Mouse (Mus musculus) CH12.LX (cell line): ENCODE results near the gene Nck2. TPM values are rescaled to one million over a fixed set of nuclear protein-coding genes. Genes with fewer than 3 reads are reported as not detected.

Source experiments
- DNase-seq: peaks from one replicate; pipeline ENCODE4 v3.0.0-alpha.2; 2013; ENCODE audit errors: extremely low read depth
- H3K27ac ChIP-seq: 2 replicates; pipeline ENCODE4 v1.5.1; 2012; ENCODE audit warnings: low read depth, mild to moderate bottlenecking, control low read depth, moderate library complexity; ENCODE audit not compliant: insufficient read depth
- H3K27me3 ChIP-seq: replicated peaks from 2 replicates; pipeline ENCODE3; 2012; ENCODE audit warnings: inconsistent platforms
- H3K36me3 ChIP-seq, 2 experiments: replicated peaks in 1 of 2; 2 replicates each; pipeline versions ENCODE3 to v1.6.1; 2012; ENCODE audit warnings: inconsistent platforms in 1 of 2, low read length in 1 of 2, mild to moderate bottlenecking in 1 of 2, mixed read lengths in 1 of 2, moderate library complexity in 1 of 2; ENCODE audit not compliant: control insufficient read depth in 1 of 2, insufficient read depth in 1 of 2
- H3K4me1 ChIP-seq, 2 experiments: 2 replicates each; pipeline ENCODE4 v1.6.1; 2012; ENCODE audit warnings: inconsistent platforms in 1 of 2, moderate library complexity in 1 of 2; ENCODE audit not compliant: insufficient read depth in 2 of 2, control insufficient read depth in 1 of 2
- H3K4me2 ChIP-seq: 2 replicates; pipeline ENCODE4 v1.6.1; 2012; ENCODE audit warnings: low read depth, mild to moderate bottlenecking, control low read depth; ENCODE audit not compliant: poor library complexity, insufficient read depth, severe bottlenecking
- H3K4me3 ChIP-seq, 3 experiments: fragments of 150-350 bp in 1 of 3; sonication (generic) in 1 of 3; replicated peaks in 1 of 3; 2 replicates each; pipeline versions ENCODE3 to v1.5.1; 2011 to 2012; ENCODE audit warnings: low read depth in 2 of 3, low read length in 2 of 3, mild to moderate bottlenecking in 2 of 3, moderate library complexity in 2 of 3, control low read depth in 1 of 3, improper control_type of control experiment in 1 of 3, inconsistent platforms in 1 of 3, mixed read lengths in 1 of 3; ENCODE audit not compliant: poor library complexity in 1 of 3
- H3K79me2 ChIP-seq: replicated peaks from 2 replicates; pipeline ENCODE4 v1.6.1; 2012; ENCODE audit warnings: mild to moderate bottlenecking, moderate library complexity; ENCODE audit not compliant: control insufficient read depth, poor library complexity, insufficient read depth, severe bottlenecking; ENCODE audit errors: extremely low read depth
- H3K9ac ChIP-seq: 2 replicates; pipeline ENCODE4 v1.6.1; 2012; ENCODE audit warnings: low read depth, mild to moderate bottlenecking, control low read depth, moderate library complexity; ENCODE audit not compliant: insufficient read depth
- H3K9me3 ChIP-seq: replicated peaks from 2 replicates; pipeline ENCODE3; 2012; ENCODE audit warnings: low read length, inconsistent platforms, mixed read lengths
- CTCF ChIP-seq, 2 experiments: IDR thresholded peaks in 1 of 2; conservative IDR thresholded peaks in 1 of 2; 2 replicates each; pipeline ENCODE4 v1.5.1; 2011 to 2012; ENCODE audit warnings: low read depth in 2 of 2, low read length in 2 of 2, improper control_type of control experiment in 1 of 2, inconsistent platforms in 1 of 2, mild to moderate bottlenecking in 1 of 2, moderate library complexity in 1 of 2
- EP300 ChIP-seq: IDR thresholded peaks from 2 replicates; pipeline ENCODE4 v1.6.1; 2011; ENCODE audit warnings: low read length, improper control_type of control experiment
- IRF4 ChIP-seq: IDR thresholded peaks from 2 replicates; pipeline ENCODE4 v1.6.1; 2014; ENCODE audit warnings: low read depth, mild to moderate bottlenecking, inconsistent platforms, low read length, improper control_type of control experiment
- MAFK ChIP-seq: IDR thresholded peaks from 2 replicates; pipeline ENCODE4 v1.6.1; 2011; ENCODE audit warnings: low read length, improper control_type of control experiment; ENCODE audit not compliant: insufficient replicate concordance
- MEF2A ChIP-seq: IDR thresholded peaks from 2 replicates; pipeline ENCODE4 v1.6.1; 2014; ENCODE audit warnings: low read depth, mild to moderate bottlenecking, inconsistent platforms, low read length, improper control_type of control experiment, borderline replicate concordance
- MYC ChIP-seq: IDR thresholded peaks from 2 replicates; pipeline ENCODE4 v1.6.1; 2011; ENCODE audit warnings: low read depth, mild to moderate bottlenecking, improper control_type of control experiment, low read length
- NELFE ChIP-seq: IDR thresholded peaks from 2 replicates; pipeline ENCODE4 v1.6.1; 2011; ENCODE audit warnings: low read depth, low read length, improper control_type of control experiment
- RAD21 ChIP-seq: IDR thresholded peaks from 2 replicates; pipeline ENCODE4 v1.6.1; 2011; ENCODE audit warnings: low read depth, mild to moderate bottlenecking, low read length, improper control_type of control experiment, moderate library complexity
- SMC3 ChIP-seq: IDR thresholded peaks from 2 replicates; pipeline ENCODE4 v1.6.1; 2011; ENCODE audit warnings: low read depth, low read length, improper control_type of control experiment
- ZC3H11A ChIP-seq: IDR thresholded peaks from 2 replicates; pipeline ENCODE4 v1.6.1; 2012; ENCODE audit warnings: low read depth, mild to moderate bottlenecking, inconsistent platforms, low read length, improper control_type of control experiment
- ZKSCAN1 ChIP-seq: IDR thresholded peaks from 2 replicates; pipeline ENCODE4 v1.6.1; 2012; ENCODE audit warnings: low read depth, inconsistent platforms, low read length, improper control_type of control experiment, borderline replicate concordance
- ZMIZ1 ChIP-seq: IDR thresholded peaks from 2 replicates; pipeline ENCODE4 v1.6.1; 2012; ENCODE audit warnings: low read depth, mild to moderate bottlenecking, inconsistent platforms, low read length, improper control_type of control experiment
- ZNF384 ChIP-seq: IDR thresholded peaks from 2 replicates; pipeline ENCODE4 v1.6.1; 2012; ENCODE audit warnings: low read depth, low read length, improper control_type of control experiment, inconsistent platforms
- dilution Hi-C: fragments of 300-500 bp; cut with MboI; formaldehyde crosslinking; loops from 2 replicates; pipeline ENCODE4 v1.14.3; 2020; ENCODE audit warnings: low sequenced_read_pairs; ENCODE audit not compliant: extremely low pct_unique_long_range_greater_than_20kb, extremely low pct_ligation_motif_present
- in situ Hi-C: fragments of 300-500 bp; cut with MboI; formaldehyde crosslinking; loops from 3 replicates; pipeline ENCODE4 v1.14.3; 2019; ENCODE audit warnings: low sequenced_read_pairs, low pct_ligation_motif_present, low pct_unique_long_range_greater_than_20kb, mixed read lengths
- polyA plus RNA-seq: library from polyadenylated mRNA; unstranded; fragments of >175 nt; gene quantifications from 2 replicates; pipeline ENCODE4 v1.2.1, GENCODE M21; 2012; ENCODE audit warnings: low read depth; ENCODE audit not compliant: insufficient read length
- total RNA-seq, 2 experiments: library from RNA; depleted of rRNA; stranded (reverse); fragments of 300-350 nt in 1 of 2; fragments of >200 nt in 1 of 2; gene quantifications; 2 replicates each; pipeline ENCODE4 v1.2.3; 2012 to 2014

Nck2 gene
- total and polyA plus RNA-seq, 3 experiments: 4.4 to 7.6 (median 4.6) TPM

GRCm38 (mm10) chr1:43589001-43589400 is 144.6 kb downstream of the Nck2 start:
- in situ Hi-C loops: no loop called here
- H3K9me3 ChIP-seq: no peaks in the 10 kb centered on the region
- H3K27me3 ChIP-seq: no peaks in the 10 kb centered on the region
- H3K27ac ChIP-seq: no peak overlapping the region
- no peaks in the 10 kb centered on the region for H3K79me2 ChIP-seq
- DNase-seq: no peak
- H3K4me1 ChIP-seq: peaks cover 0 to 12% of the 10 kb centered on the region in 2 experiments; a peak in 1 of 4 replicates
- H3K36me3 ChIP-seq: no peaks in the 10 kb centered on the region
- H3K4me3 ChIP-seq: no peak overlapping the region
- dilution Hi-C loops: no loop called here
- H3K4me2 ChIP-seq: no peak overlapping the region
- H3K9ac ChIP-seq: no peak overlapping the region
- TF ChIP-seq CTCF (conservative IDR thresholded peaks at IDR 0.05 in 1 of 2, IDR thresholded peaks at IDR 0.05 in 1 of 2; ENCODE audit: low read depth in 2 of 2, low read length in 2 of 2) (no peak), RAD21 (no peak), IRF4 (no peak), MYC (no peak), MAFK (no peak), ZKSCAN1 (no peak), MEF2A (no peak)
- TF ChIP-seq, all 38 proteins: peak for 0

GRCm38 (mm10) chr1:43589910-43590309 is 145.5 kb downstream of the Nck2 start:
- Histone ChIP-seq H3K27ac (no peak overlapping the region), H3K9me3 (no peaks in the 10 kb centered on the region), H3K4me2 (no peak overlapping the region), H3K36me3 (no peaks in the 10 kb centered on the region), H3K4me1 (peaks cover 0 to 12% of the 10 kb centered on the region in 2 experiments; a peak in 1 of 4 replicates), H3K9ac (no peak overlapping the region), H3K27me3 (no peaks in the 10 kb centered on the region), H3K4me3 (no peak overlapping the region), H3K79me2 (no peaks in the 10 kb centered on the region)
- in situ Hi-C loops: no loop called here
- no peak for DNase-seq
- peak; percentile 25 for TF ChIP-seq RAD21
- TF ChIP-seq ZNF384: no peak
- no peak for TF ChIP-seq ZC3H11A
- no peak for TF ChIP-seq NELFE
- peak in 1 of 2 experiments; percentile 41; a peak in 2 of 4 replicates for TF ChIP-seq CTCF (conservative IDR thresholded peaks at IDR 0.05 in 1 of 2, IDR thresholded peaks at IDR 0.05 in 1 of 2; ENCODE audit: low read depth in 2 of 2, low read length in 2 of 2)
- TF ChIP-seq EP300: no peak
- TF ChIP-seq SMC3: peak; percentile 40
- dilution Hi-C loops: no loop called here

DNA sequence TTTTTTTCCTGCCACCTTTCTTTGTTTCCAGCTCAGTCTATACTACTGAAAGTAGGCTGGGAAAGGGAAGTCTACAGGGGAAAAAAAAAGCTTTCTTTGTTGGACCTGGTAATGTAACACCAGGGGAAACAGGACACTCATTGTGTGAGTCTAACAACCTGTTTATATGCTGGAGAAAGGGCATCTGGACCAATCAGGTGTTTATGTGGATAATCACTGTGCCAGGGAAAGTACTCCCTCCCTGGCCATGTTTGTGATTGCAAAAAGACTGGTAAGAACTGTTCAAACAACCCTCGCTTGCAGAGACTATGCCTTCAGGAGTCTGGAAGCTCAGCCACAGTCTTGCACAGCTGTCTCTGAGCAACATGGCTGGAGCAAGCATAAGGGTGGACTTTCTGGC is 146.3 kb downstream of the Nck2 start:
- TF ChIP-seq ZMIZ1 (no peak), ZNF384 (0 out of 2 replicates have a peak, but pooled peaks have one; percentile 27)

More for the DNA sequence above, 146.3 kb downstream of the Nck2 start:
- H3K79me2 ChIP-seq: no peaks in the 10 kb centered on the region
- H3K27me3 ChIP-seq: no peaks in the 10 kb centered on the region
- H3K4me2 ChIP-seq: no peak overlapping the region
- H3K9me3 ChIP-seq: no peaks in the 10 kb centered on the region
- DNase-seq: no peak
- dilution Hi-C loops (no loop called here), in situ Hi-C loops (no loop called here)
- no peak overlapping the region for H3K27ac ChIP-seq
- peaks cover 0 to 12% of the 10 kb centered on the region in 2 experiments; a peak in 1 of 4 replicates for H3K4me1 ChIP-seq
- H3K9ac ChIP-seq: no peak overlapping the region
- H3K36me3 ChIP-seq: no peaks in the 10 kb centered on the region
- H3K4me3 ChIP-seq: no peak overlapping the region
